Mouse (Mus musculus): ENCODE results near the gene Rps3.

DNA sequence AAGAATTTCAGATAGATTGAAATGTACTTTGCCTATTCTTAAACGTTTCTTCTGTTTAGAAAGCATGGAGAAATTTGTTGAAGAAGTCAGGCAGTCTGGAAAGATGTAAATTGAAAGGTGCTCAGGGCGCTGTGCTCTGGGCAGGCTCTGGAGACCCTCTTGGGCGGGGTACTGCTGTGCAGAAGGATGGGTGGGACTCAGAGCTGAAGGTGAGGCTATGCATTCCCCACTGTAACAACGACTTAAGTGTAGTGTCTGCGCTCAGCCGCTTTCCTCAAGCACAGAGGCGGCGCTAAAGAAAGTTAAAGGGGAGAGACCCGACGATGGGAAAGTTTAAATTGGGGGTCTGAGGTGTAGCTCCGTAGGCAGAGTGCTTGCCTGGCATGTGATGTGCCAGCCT, 53.3 kb downstream of the Rps3 start:
- TF ChIP-seq CTCF (conservative IDR thresholded peaks at IDR 0.05; ENCODE audit: low read length) (no peak), POU5F1 (IDR thresholded peaks at IDR 0.05; ENCODE audit: borderline replicate concordance, low read length) (no peak)
